Comparison of ENCODE assay signal across 8 mouse cellular contexts in genomic region chr5:81021331-81021863, GRCm38 (mm10). TPM values are rescaled to one million over a fixed set of nuclear protein-coding genes. Genes with fewer than 3 reads are reported as not detected.
A peak's percentile ranks its signal among the peaks of the same experiment; 100 is the strongest.
DNase-seq lines count a peak whose midpoint lies in the region; ATAC-seq and TF ChIP-seq lines count a peak whose summit lies in the region.

No protein-coding gene starts in this region.

- H3K36me3 ChIP-seq in ES-E14 (ENCODE audit: control insufficient read depth, insufficient read depth, low read length, poor library complexity, severe bottlenecking): no peaks in the 10 kb centered on the region
- H3K36me3 ChIP-seq in hindbrain, embryonic 11.5 days (ENCODE audit: control insufficient read depth, insufficient read depth, low read length): no peaks in the 10 kb centered on the region

- H3K27ac ChIP-seq in ES-E14 (ENCODE audit: insufficient read depth, low read depth, low read length, poor library complexity, severe bottlenecking): no peak overlapping the region
- H3K27ac ChIP-seq in hindbrain, embryonic 11.5 days (ENCODE audit: low read depth, low read length): peak overlapping the region; percentile 97

- ATAC-seq in frontal cortex, adult (ENCODE audit: low TSS enrichment): peak; percentile 21
- 0 out of 2 replicates have a peak, but pooled peaks have one; percentile 5 for ATAC-seq in hindbrain, embryonic 11.5 days (ENCODE audit: low FRiP score)

- WGBS in hindbrain, embryonic 11.5 days: under 1% methylated on average over 38 of the region's 39 CpGs

- in situ Hi-C loops in ES-E14 (cut with MboI; ENCODE audit: low sequenced_read_pairs in 2 of 2, unreplicated experiment in 2 of 2): no loop called here

- H3K9me3 ChIP-seq in ES-E14 (ENCODE audit: control insufficient read depth, insufficient read depth, low read depth, low read length): no peaks in the 10 kb centered on the region
- no peaks in the 10 kb centered on the region for H3K9me3 ChIP-seq in hindbrain, embryonic 11.5 days (ENCODE audit: control insufficient read depth, low read length)

- intact Hi-C loops in left cerebral cortex, postnatal 14 days (cut with DNase I): loop anchor here (5.0 to 10.0 kb wide), 2 partner anchors 136 to 1323 kb away; no protein-coding TSS in a partner anchor

- H3K9ac ChIP-seq in ES-E14 (ENCODE audit: insufficient read depth, low read depth, low read length, poor library complexity, severe bottlenecking): no peak overlapping the region
- peak overlapping the region; percentile 75 for H3K9ac ChIP-seq in hindbrain, embryonic 11.5 days (ENCODE audit: low read depth, low read length)

- no peaks in the 10 kb centered on the region for H3K27me3 ChIP-seq in hindbrain, embryonic 11.5 days (ENCODE audit: control insufficient read depth, insufficient read depth, low read length)

- H3K4me2 ChIP-seq in hindbrain, embryonic 11.5 days (replicated peaks; ENCODE audit: low read depth, low read length): peak overlapping the region; percentile 93

- no peak for DNase-seq in ES-E14 (ENCODE audit: low read depth, low spot score)
- DNase-seq in cerebellum, adult 11 months: peak; percentile 32
- DNase-seq in hindbrain, embryonic 11.5 days (ENCODE audit: low spot score): peak; percentile 67
- DNase-seq in left cerebral cortex, postnatal 14 days (ENCODE audit: low spot score in 2 of 2): peak; percentile 55 to 56
- peak; percentile 47 to 55 for DNase-seq in lung, postnatal 4 days
- peak; percentile 53 for DNase-seq in right cerebral cortex, postnatal 4 days
- no peak for DNase-seq in spleen, postnatal 36 days (ENCODE audit: low spot score in 2 of 2)

- H3K4me3 ChIP-seq in ES-E14 (ENCODE audit: insufficient read depth in 1 of 2, low read depth in 1 of 2, low read length in 2 of 2, poor library complexity in 1 of 2, severe bottlenecking in 1 of 2): peak overlapping the region; percentile 8 to 20; a peak in 1 of 4 replicates
- H3K4me3 ChIP-seq in hindbrain, embryonic 11.5 days (ENCODE audit: low read depth, low read length): peak overlapping the region; percentile 79

- peaks cover 0 to 2% of the 10 kb centered on the region in 2 experiments; a peak in 1 of 4 replicates for H3K4me1 ChIP-seq in ES-E14 (ENCODE audit: control insufficient read depth in 2 of 2, insufficient read depth in 2 of 2, low read length in 2 of 2, poor library complexity in 1 of 2)
- H3K4me1 ChIP-seq in hindbrain, embryonic 11.5 days (replicated peaks; ENCODE audit: control insufficient read depth, insufficient read depth, low read length): peaks cover 4% of the 10 kb centered on the region; the same call in 1 of the 2 replicates

TF ChIP-seq in ES-E14, 5 proteins besides CTCF, POLR2A, EP300 and RAD21:
- no peak for TF ChIP-seq ZNF384 (IDR thresholded peaks at IDR 0.05; ENCODE audit: low read depth, low read length)

RNA-seq across cellular contexts. Expression of gene Adgrl3, which starts 1.5 kb away (rescaled TPM):
- total RNA-seq in ES-E14 (2012; rRNA removed): 5.4 and 11.3 TPM in 2 replicates
- 30.9 and 40.2 TPM in 2 replicates for polyA plus RNA-seq in hindbrain, embryonic 11.5 days (2014; fragmentation: Nextera tagmentation; extraction: Ambion mirVana)
- total RNA-seq in left cerebral cortex, postnatal 14 days (2021): 100 to 1,000 TPM; 208 to 211 TPM

Comparison
In these comparisons a context has a peak if more than half of its experiments do, and no peak if none do; other contexts are left out.
1. DNase-seq: peak in cerebellum, adult 11 months (single experiment), hindbrain, embryonic 11.5 days (single experiment), left cerebral cortex, postnatal 14 days (2 of 2), lung, postnatal 4 days (2 of 2) and right cerebral cortex, postnatal 4 days (single experiment); none in ES-E14 (single experiment) and spleen, postnatal 36 days (0 of 2).
2. RNA of gene Adgrl3, which starts 1.5 kb away (total RNA-seq): 208 to 211 TPM in left cerebral cortex, postnatal 14 days; 5.4 to 11.3 TPM in ES-E14; every median in the first group is over 10 times any median in the second.